Mouse (Mus musculus): Measurements from ENCODE around the gene Cnpy1. TPM values are rescaled to one million over a fixed set of nuclear protein-coding genes. Genes with fewer than 3 reads are reported as not detected.

Cnpy1 gene
- total RNA-seq, 1 experiment from 2014 or later, result not detected

Other genes starting within 250 kb of the Cnpy1 start
- gene Insig1, start 174.4 kb downstream of the Cnpy1 start, total RNA-seq (2017), result 26.2 and 31.1 TPM in 2 replicates
- not detected in 2 replicates for gene En2, start 80.1 kb downstream of the Cnpy1 start, total RNA-seq (2017)
- 81.0 and 98.2 TPM in 2 replicates for gene Rbm33, start 71.3 kb upstream of the Cnpy1 start, total RNA-seq (2017)
- gene Shh, start 221.4 kb upstream of the Cnpy1 start, total RNA-seq (2017), result not detected in 2 replicates